Mouse (Mus musculus) gonadal fat pad, adult 2 months (tissue): Measurements from ENCODE around the gene Cep104. TPM values are rescaled to one million over a fixed set of nuclear protein-coding genes. Genes with fewer than 3 reads are reported as not detected.
A peak's percentile ranks its signal among the peaks of the same experiment; 100 is the strongest.

Experiments
- DNase-seq: peaks from one replicate; pipeline ENCODE4 v3.0.0-alpha.2; 2012; ENCODE audit warnings: low read depth
- polyA plus RNA-seq: library from polyadenylated mRNA; depleted of rRNA; stranded (reverse); fragments of >200 nt; gene quantifications from 2 replicates; pipeline ENCODE4 v1.2.3, GENCODE M21; 2012; rRNA removed

Gene Cep104
- polyA plus RNA-seq, 1 experiment: 16.5 TPM

GRCm38 (mm10) chr4:154045837-154046236, 70.8 kb downstream of the Cep104 start:
- DNase-seq: no peak

- DNase-seq: peak; percentile 97
Measured at GRCm38 (mm10) chr4:154051401-154051800, 76.4 kb downstream of the Cep104 start.

GRCm38 (mm10) chr4:154053065-154053464, 78.1 kb downstream of the Cep104 start:
- DNase-seq: no peak

DNA sequence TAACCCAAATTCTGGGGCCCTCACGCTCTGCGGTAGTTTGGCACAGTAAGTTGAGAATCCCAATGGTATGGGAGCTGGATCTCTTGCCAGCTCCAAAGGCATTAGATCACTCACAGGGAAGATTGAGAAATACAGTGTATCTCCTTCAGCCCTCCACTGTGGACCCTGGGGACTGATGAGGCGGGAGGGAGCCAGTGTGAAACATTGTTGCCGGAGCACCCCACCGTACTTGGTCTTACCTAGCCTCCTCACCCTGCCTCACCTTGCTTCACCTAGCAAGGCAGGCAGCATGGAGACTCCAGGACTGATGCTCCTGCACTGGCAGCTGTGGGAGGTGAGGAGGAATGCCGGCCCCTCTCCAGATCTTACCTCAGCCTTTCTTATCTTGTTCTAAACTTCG, 80.5 kb downstream of the Cep104 start:
- DNase-seq: no peak

GRCm38 (mm10) chr4:154056046-154056445, 81.1 kb downstream of the Cep104 start:
- no peak for DNase-seq

GRCm38 (mm10) chr4:154056661-154057060, 81.7 kb downstream of the Cep104 start:
- no peak for DNase-seq

GRCm38 (mm10) chr4:154057696-154058095, 82.7 kb downstream of the Cep104 start:
- no peak for DNase-seq

Other genes starting within 250 kb of the Cep104 start
- 24.5 and 28.6 TPM in 2 replicates for gene A430005L14Rik, start 18.0 kb upstream of the Cep104 start, polyA plus RNA-seq
- gene Dffb, start 68 bp upstream of the Cep104 start, polyA plus RNA-seq: 11.7 and 14.7 TPM in 2 replicates
- 38.6 and 47.0 TPM in 2 replicates for gene Lrrc47, start 36.5 kb downstream of the Cep104 start, polyA plus RNA-seq
- gene Smim1, start 51.0 kb downstream of the Cep104 start, polyA plus RNA-seq: 338 and 347 TPM in 2 replicates
- 0.16 and 0.23 TPM in 2 replicates for gene Ccdc27, start 67.5 kb downstream of the Cep104 start, polyA plus RNA-seq
- gene Trp73, start 165.0 kb downstream of the Cep104 start, polyA plus RNA-seq: 0.82 and 0.96 TPM in 2 replicates
- gene Wrap73, start 167.2 kb downstream of the Cep104 start, polyA plus RNA-seq: 14.4 and 18.0 TPM in 2 replicates
- gene Tprgl, start 185.5 kb downstream of the Cep104 start, polyA plus RNA-seq: 139 and 174 TPM in 2 replicates
- 18.3 and 27.3 TPM in 2 replicates for gene Megf6, start 195.5 kb downstream of the Cep104 start, polyA plus RNA-seq